Mouse (Mus musculus) layer of hippocampus, adult 2 months (tissue): ENCODE data around the gene Maneal. TPM values are rescaled to one million over a fixed set of nuclear protein-coding genes. Genes with fewer than 3 reads are reported as not detected.

Experiments
- DNase-seq, 2 experiments: peaks; one replicate each; pipeline ENCODE4 v3.0.0; 2022; ENCODE audit warnings: low spot score in 2 of 2
- H3K27ac ChIP-seq: fragments of 200-600 bp; 2 replicates; pipeline ENCODE4 v1.8.1; 2022
- H3K4me3 ChIP-seq: fragments of 200-600 bp; 2 replicates; pipeline ENCODE4 v1.8.1; 2022; ENCODE audit warnings: mild to moderate bottlenecking
- CTCF ChIP-seq: fragments of 200-600 bp; conservative IDR thresholded peaks from 2 replicates; pipeline ENCODE4 v1.8.1; 2022; ENCODE audit warnings: antibody characterized with exemption, mild to moderate bottlenecking, moderate library complexity
- long read RNA-seq, 2 experiments: library from polyadenylated mRNA; stranded (forward); transcript quantifications; one replicate each; pipeline ENCODE4 v2.0.0; 2021; ENCODE audit warnings: borderline mapping rate in 2 of 2
- total RNA-seq, 2 experiments: library from RNA; stranded (reverse); gene quantifications; 2 replicates each; pipeline ENCODE4 v1.2.3; 2021

The Maneal gene
- total RNA-seq, result 10 to 100 TPM; 52.3 to 54.4 TPM
- long read RNA-seq, experiment 1, transcript Maneal-201 (4 exons, 2,727 nt), result major isoform, 41 of 55 reads
- long read RNA-seq, experiment 1, partial matches to known transcripts, result 3 of 55 reads
- long read RNA-seq, experiment 1, other reads (novel, unspliced or antisense), result 11 of 55 reads
- long read RNA-seq, experiment 2, transcript Maneal-201 (4 exons, 2,727 nt), result major isoform, 62 of 77 reads
- long read RNA-seq, experiment 2, partial matches to known transcripts, result 4 of 77 reads
- long read RNA-seq, experiment 2, other reads (novel, unspliced or antisense), result 11 of 77 reads

DNA sequence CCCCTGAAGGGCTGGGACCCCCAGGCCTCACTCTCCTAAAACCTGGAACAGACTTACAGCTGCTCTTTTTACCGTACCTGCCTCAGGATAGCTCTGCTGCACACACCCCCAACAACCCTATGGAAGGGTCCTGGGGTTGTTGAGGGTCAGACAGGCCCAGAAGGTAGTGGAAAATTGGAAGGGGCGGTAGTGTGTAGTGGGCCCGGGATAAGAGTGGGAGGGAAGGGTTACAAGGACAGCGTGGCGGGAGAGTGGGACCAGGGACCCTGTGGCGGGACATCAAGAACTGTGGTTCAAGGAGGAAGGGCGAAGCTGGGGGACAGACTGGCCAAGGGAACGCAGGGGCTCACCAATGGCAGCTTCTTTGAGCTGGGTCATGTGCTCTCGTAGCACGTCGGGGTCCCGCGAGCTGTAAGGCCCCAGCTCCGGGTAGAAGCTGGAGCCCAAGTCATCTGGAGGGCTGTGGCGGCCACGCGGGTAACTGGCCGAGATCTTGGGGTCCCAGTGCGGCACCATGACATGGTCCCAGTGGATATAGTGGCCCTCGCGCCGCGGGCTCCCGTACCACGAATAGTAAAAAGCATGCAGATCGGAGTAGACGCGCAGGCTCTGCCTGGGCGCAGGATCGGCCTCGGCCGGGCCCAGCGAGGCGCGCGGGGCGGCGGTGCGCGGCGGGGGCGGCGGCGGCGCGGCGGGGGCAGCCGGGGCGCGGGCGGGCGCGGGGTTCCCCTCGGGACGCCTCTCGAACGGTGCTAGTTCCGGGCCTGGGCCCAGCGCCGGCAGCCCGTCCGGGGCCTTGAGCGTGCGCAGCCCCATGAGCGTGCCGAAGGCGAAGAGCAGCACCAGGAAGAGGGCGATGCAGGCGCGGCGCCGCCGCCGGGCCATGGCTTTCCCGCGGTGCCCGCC, at the start of gene Maneal:
Gene Maneal (minus strand): TSS at position 889 of the 906 bp plus-strand sequence.
- TF ChIP-seq CTCF, result no peak

DNA sequence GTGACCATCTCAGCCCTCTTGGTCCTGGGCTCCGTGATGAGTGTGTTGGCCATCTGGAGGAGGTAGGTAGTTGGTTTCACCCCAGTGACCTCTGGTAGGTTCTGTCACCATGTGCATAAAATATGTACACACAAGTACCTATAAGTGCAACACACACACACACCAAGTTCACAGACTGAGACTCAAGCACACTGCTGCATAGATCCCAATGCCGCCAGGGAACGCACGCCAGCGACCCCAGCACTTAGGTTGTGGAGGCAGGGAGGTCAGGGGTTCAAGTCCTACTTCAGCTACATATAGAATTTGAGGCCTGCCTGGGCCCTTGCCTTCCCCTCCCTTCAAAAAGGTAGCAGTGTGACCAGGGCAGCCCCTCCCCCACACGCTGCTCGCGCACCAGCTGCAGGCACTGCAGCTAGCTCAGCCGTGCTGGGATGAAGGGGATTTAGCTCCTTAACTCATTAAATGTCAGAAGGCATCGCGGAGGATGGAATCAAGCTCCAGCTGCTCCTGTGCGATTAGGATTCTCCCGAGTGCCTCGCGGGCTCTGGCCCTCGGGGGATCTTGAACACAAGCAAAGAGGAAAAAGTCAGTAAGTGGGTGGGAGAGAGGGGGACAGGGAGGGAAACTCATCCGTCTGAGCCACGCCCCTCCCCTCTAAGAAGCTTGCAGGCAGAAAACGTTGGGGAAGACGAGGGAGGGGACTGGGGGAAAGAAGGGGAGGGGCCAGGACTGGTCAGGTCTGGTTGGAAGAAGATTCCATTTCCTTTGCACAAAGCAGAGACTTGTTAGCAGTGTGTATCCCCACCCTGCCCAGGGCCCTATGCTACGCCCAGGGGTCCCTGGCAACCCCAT, 44.2 kb upstream of the Maneal start:
- DNase-seq, result peak in 1 of 2 experiments; percentile 25
- TF ChIP-seq CTCF, result no peak
- Histone ChIP-seq H3K4me3 (no peak overlapping the region), H3K27ac (no peak overlapping the region)

More for the DNA sequence above, at the start of gene Maneal:
- no peak for DNase-seq
- peak within 1 kb of the TSS; percentile 77 for H3K4me3 ChIP-seq
- peak within 1 kb of the TSS; percentile 95 for H3K27ac ChIP-seq

GRCm38 (mm10) chr4:124905417-124905816, 43.4 kb upstream of the Maneal start:
- no peak overlapping the region for H3K4me3 ChIP-seq
- DNase-seq, result no peak
- peak; percentile 62 for TF ChIP-seq CTCF
- no peak overlapping the region for H3K27ac ChIP-seq

DNA sequence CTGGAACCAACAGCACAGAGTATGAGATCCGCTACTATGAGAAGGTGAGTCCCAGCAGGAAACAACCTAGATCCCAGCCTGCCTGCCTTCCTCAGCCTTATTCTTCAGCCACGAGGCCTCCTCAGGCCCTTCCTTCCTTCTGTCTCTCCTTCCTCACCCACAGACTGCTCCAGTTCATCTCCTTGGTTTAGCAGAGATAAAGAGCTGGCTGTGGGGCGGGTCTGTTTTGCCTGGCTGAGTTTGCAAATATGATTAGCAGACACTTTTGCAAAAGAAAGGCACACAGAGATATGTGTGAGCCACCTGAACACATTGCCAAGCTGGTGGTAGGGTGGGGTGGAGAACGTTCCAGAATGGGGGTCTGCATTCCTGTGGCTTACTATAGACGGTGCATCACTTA, 37.9 kb upstream of the Maneal start:
- no peak for TF ChIP-seq CTCF
- DNase-seq, result no peak
- Histone ChIP-seq H3K4me3 (no peak overlapping the region), H3K27ac (no peak overlapping the region)

DNA sequence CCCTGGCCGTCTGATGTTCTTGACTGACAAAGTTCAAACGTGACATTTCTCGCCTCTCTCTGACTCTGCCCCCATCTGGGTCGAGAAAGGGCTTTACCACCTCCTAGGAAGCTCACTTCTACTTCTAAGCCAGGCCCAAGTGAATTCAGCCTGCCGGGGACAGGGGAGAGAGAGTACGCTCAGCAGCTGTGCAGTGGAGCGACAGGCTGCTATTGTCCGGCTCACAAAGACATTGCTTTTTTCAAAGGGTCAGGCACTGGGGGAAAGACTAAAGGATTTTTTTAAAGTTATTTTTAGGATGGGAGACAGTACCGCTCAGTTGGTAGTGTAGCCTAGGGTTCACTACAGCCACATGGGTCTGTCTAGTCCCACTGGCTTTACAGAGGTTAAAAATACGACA, 36.5 kb upstream of the Maneal start:
- no peak for DNase-seq
- H3K27ac ChIP-seq, result no peak overlapping the region
- no peak overlapping the region for H3K4me3 ChIP-seq
- TF ChIP-seq CTCF, result no peak

GRCm38 (mm10) chr4:124894508-124895428, 32.8 kb upstream of the Maneal start:
- peak overlapping the region; percentile 54 for H3K4me3 ChIP-seq
- TF ChIP-seq CTCF, result 0 out of 2 replicates have a peak, but pooled peaks have one; percentile 3
- H3K27ac ChIP-seq, result peak overlapping the region; percentile 89
- peak in 1 of 2 experiments; percentile 50 for DNase-seq

GRCm38 (mm10) chr4:124893769-124894168, 31.8 kb upstream of the Maneal start:
- TF ChIP-seq CTCF, result no peak
- Histone ChIP-seq H3K27ac (peak overlapping the region; percentile 89; the same call in 1 of the 2 replicates), H3K4me3 (no peak overlapping the region; the same call in 1 of the 2 replicates)
- DNase-seq, result no peak

GRCm38 (mm10) chr4:124890831-124891230, 28.9 kb upstream of the Maneal start:
- DNase-seq, result peak; percentile 58 to 72
- TF ChIP-seq CTCF, result no peak
- Histone ChIP-seq H3K27ac (peak overlapping the region; percentile 84), H3K4me3 (no peak overlapping the region)

DNA sequence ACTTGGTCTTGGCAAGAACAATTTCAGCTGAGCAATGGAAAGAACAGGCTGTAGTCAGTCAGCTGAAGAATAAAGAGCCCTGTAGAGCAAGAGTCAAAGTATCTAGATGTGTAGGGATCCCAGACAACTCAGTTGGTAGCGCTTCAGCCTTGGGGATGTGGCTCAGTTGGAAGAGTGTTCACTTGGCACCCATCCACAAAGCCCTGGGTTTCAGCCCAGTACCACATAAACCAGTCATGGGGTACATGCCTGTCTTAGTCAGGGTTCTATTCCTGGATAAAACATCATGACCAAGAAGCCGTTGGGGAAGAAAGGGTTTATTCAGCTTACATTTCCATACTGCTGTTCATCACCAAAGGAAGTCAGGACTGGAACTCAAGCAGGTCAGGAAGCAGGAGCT, 28.0 kb upstream of the Maneal start:
- DNase-seq, result peak in 1 of 2 experiments; percentile 37
- peak overlapping the region; percentile 46; the same call in 1 of the 2 replicates for H3K27ac ChIP-seq
- no peak for TF ChIP-seq CTCF
- H3K4me3 ChIP-seq, result no peak overlapping the region

DNA sequence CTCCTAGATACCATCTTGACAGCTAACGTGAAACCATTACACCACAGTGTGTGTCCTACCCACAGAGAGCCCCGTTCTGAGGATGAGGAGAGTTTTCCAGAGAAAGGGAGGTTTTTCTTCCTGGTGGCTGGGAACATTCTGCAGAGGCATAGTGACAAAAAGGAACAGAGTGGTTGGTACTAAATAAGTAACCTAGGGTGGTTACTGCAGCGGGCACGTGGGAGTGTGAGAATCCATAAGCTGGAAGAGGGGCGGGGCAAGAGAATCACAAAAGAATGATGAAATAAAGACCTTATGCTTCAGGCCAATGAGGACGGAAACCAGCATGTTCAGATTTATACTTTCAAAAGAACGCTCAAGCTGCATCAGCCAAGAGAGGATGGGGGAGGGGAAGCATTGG, 26.7 kb upstream of the Maneal start:
- no peak for TF ChIP-seq CTCF

DNA sequence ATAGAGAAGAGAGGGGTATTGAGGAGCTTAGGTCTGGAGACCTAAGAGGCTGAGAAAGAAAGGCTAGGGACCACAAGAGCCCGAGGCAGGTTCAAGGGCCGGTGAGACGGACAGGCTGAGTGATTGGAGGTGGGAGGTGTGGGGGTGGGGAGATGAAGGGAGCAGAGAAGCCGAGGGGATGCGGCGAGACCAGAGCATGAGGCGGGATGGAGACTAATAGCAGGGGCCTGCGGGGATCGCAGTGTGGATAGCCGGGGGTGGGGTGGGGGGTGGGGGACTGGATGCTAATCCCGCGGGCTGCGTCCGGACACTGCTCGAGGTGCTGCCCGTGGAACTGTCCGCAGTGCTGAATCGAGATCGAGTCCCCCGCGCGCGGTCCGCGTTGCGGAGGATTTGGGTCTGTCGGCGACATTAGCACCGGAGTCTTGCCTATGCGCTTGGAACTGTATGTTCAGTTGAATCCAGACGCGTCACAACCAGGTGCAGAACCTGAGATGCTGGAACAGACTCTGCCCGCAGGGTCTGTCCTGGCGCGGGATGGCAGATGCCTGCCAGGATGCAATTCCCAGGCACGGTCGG, 20.3 kb upstream of the Maneal start:
- DNase-seq, result no peak
- peak overlapping the region; percentile 34; the same call in 1 of the 2 replicates for H3K27ac ChIP-seq
- peak overlapping the region; percentile 72 for H3K4me3 ChIP-seq
- TF ChIP-seq CTCF, result no peak

More for the DNA sequence above, 26.7 kb upstream of the Maneal start:
- DNase-seq, result no peak
- H3K27ac ChIP-seq, result no peak overlapping the region
- no peak overlapping the region for H3K4me3 ChIP-seq
